Comparison of ENCODE assay signal across 17 mouse cellular contexts in the genomic region with DNA sequence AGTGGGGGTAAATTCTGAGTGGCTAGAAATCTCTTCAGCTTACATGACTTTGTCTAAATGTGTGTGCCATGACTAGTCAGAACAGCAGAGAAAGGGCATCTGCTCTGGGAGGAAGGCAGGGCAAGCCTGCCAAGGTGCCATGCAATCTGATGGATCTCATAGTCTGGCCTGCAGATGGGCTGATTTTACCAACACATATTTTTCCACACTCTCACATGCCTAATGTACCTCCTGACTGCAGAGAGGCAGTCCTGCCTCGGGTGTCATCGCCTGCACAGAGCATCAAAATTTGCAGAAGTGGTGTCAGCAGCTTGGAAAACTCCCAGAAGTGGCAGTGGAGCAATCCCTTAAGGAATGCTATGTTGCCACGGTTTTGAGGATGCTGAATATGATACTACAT. TPM values are rescaled to one million over a fixed set of nuclear protein-coding genes. Genes with fewer than 3 reads are reported as not detected.
DNase-seq lines count a peak whose midpoint lies in the region; ATAC-seq and TF ChIP-seq lines count a peak whose summit lies in the region.
"Had no signal": no experiment of that assay in that cellular context is flagged by ENCODE, and none has a peak within 500 bp of the region (broad histone marks: within the 10 kb centered on the region; RNA-seq: fewer than 3 reads in every experiment).

No protein-coding gene starts in this region.

- H3K27ac ChIP-seq in hindbrain, embryonic 13.5 days = 0 out of 2 replicates have a peak overlapping the region, but pooled peaks have one; percentile 12
- H3K27ac ChIP-seq in hindbrain, postnatal 0 days = no peak overlapping the region
- H3K27ac ChIP-seq: kidney, embryonic 15.5 days; limb, embryonic 10.5 days; liver, embryonic 13.5 days; midbrain, embryonic 12.5 days had no signal

- 73% methylated on average over 3 of the region's 3 CpGs for WGBS in hindbrain, embryonic 13.5 days
- WGBS in hindbrain, postnatal 0 days = 58% methylated on average over 3 of the region's 3 CpGs

- peaks cover 14% of the 10 kb centered on the region for H3K4me1 ChIP-seq in hindbrain, embryonic 13.5 days (replicated peaks)
- H3K4me1 ChIP-seq in hindbrain, postnatal 0 days (ENCODE audit: insufficient read depth, low read length) = no peaks in the 10 kb centered on the region

- no peaks in the 10 kb centered on the region for H3K9me3 ChIP-seq in hindbrain, embryonic 13.5 days
- no peaks in the 10 kb centered on the region for H3K9me3 ChIP-seq in hindbrain, postnatal 0 days (ENCODE audit: low read length)
- H3K9me3 ChIP-seq: kidney, embryonic 15.5 days; limb, embryonic 10.5 days; liver, embryonic 13.5 days; midbrain, embryonic 12.5 days had no signal

- TF ChIP-seq CTCF in hindbrain, postnatal 0 days (IDR thresholded peaks at IDR 0.05; ENCODE audit: low read depth) = no peak

- no peak for DNase-seq in hindbrain, postnatal 0 days (ENCODE audit: low spot score)
- DNase-seq in adipocyte (ENCODE audit: low spot score) = peak; percentile 45
- DNase-seq in cerebellum, adult 11 months = peak; percentile 28
- DNase-seq in cerebellum, postnatal 36 days = peak; percentile 49 to 50
- DNase-seq in thymus, adult 18-20 months = no peak
- no peak for DNase-seq in urinary bladder, postnatal 25 days (ENCODE audit: low spot score)
- DNase-seq: gastrocnemius, postnatal 25 days; liver, embryonic 13.5 days; right cerebral cortex, postnatal 4 days; thymus, postnatal 14 days had no signal

- H3K36me3 ChIP-seq in hindbrain, embryonic 13.5 days = no peaks in the 10 kb centered on the region
- no peaks in the 10 kb centered on the region for H3K36me3 ChIP-seq in hindbrain, postnatal 0 days (ENCODE audit: insufficient read depth, low read length)
- H3K36me3 ChIP-seq: midbrain, embryonic 12.5 days had no signal

- no peak overlapping the region for H3K4me3 ChIP-seq in hindbrain, embryonic 13.5 days
- no peak overlapping the region for H3K4me3 ChIP-seq in hindbrain, postnatal 0 days (ENCODE audit: low read length)
- H3K4me3 ChIP-seq: kidney, embryonic 15.5 days; limb, embryonic 10.5 days; liver, embryonic 13.5 days; midbrain, embryonic 12.5 days had no signal

- ATAC-seq in hindbrain, embryonic 13.5 days (ENCODE audit: low FRiP score) = no peak
- ATAC-seq in hindbrain, postnatal 0 days = no peak
- ATAC-seq: lung, postnatal 0 days; Patski had no signal

- H3K4me2 ChIP-seq in hindbrain, embryonic 13.5 days = no peak overlapping the region
- no peak overlapping the region for H3K4me2 ChIP-seq in hindbrain, postnatal 0 days (ENCODE audit: low read depth, low read length)
- H3K4me2 ChIP-seq: kidney, embryonic 15.5 days; liver, embryonic 13.5 days; midbrain, embryonic 12.5 days had no signal

- H3K9ac ChIP-seq in hindbrain, embryonic 13.5 days = no peak overlapping the region
- no peak overlapping the region for H3K9ac ChIP-seq in hindbrain, postnatal 0 days (replicated peaks; ENCODE audit: low read length)
- H3K9ac ChIP-seq: kidney, embryonic 15.5 days; liver, embryonic 13.5 days; midbrain, embryonic 12.5 days had no signal

- no peaks in the 10 kb centered on the region for H3K27me3 ChIP-seq in hindbrain, embryonic 13.5 days
- no peaks in the 10 kb centered on the region for H3K27me3 ChIP-seq in hindbrain, postnatal 0 days (ENCODE audit: insufficient read depth, low read length)
- H3K27me3 ChIP-seq: CH12.LX; kidney, embryonic 15.5 days; liver, embryonic 13.5 days; midbrain, embryonic 12.5 days; Patski had no signal

RNA-seq across cellular contexts. Expression of a gene that starts 55.5 kb away (rescaled TPM):
- polyA plus RNA-seq in hindbrain, embryonic 13.5 days (2015; fragmentation: Nextera tagmentation; extraction: Ambion mirVana) = 107 and 108 TPM in 2 replicates
- total RNA-seq in hindbrain, postnatal 0 days (2014; rRNA removed) = 66.6 and 98.0 TPM in 2 replicates
- polyA plus RNA-seq in hindbrain, postnatal 0 days (2015; fragmentation: Nextera tagmentation; extraction: Ambion mirVana) = 130 and 131 TPM in 2 replicates

Comparison
In these comparisons a context has a peak if more than half of its experiments do, and no peak if none do; other contexts are left out.
1. DNase-seq: peak in adipocyte (single experiment), cerebellum, adult 11 months (single experiment) and cerebellum, postnatal 36 days (2 of 2); none in hindbrain, postnatal 0 days (single experiment), thymus, adult 18-20 months (0 of 2) and urinary bladder, postnatal 25 days (single experiment).